In genomic region chr12:101718755-101719150, GRCm38 (mm10) we compare ENCODE assay signal across 8 mouse cellular contexts. TPM values are rescaled to one million over a fixed set of nuclear protein-coding genes. Genes with fewer than 3 reads are reported as not detected.
DNase-seq lines count a peak whose midpoint lies in the region; ATAC-seq and TF ChIP-seq lines count a peak whose summit lies in the region.

No protein-coding gene starts in this region.

- no peaks in the 10 kb centered on the region for H3K9me3 ChIP-seq in forebrain, embryonic 11.5 days (ENCODE audit: control insufficient read depth, low read length)
- no peaks in the 10 kb centered on the region for H3K9me3 ChIP-seq in kidney, embryonic 14.5 days (ENCODE audit: control insufficient read depth, low read length)
- no peaks in the 10 kb centered on the region for H3K9me3 ChIP-seq in lung, postnatal 0 days (ENCODE audit: low read length)

- H3K4me3 ChIP-seq in thymus, adult 2 months (ENCODE audit: control insufficient read depth, insufficient read depth, low read length), result peak overlapping the region; percentile 43
- H3K4me3 ChIP-seq in forebrain, embryonic 11.5 days (ENCODE audit: low read depth, low read length), result peak overlapping the region; percentile 60
- H3K4me3 ChIP-seq in kidney, embryonic 14.5 days (ENCODE audit: low read length), result peak overlapping the region; percentile 54
- peak overlapping the region; percentile 70 for H3K4me3 ChIP-seq in lung, postnatal 0 days (ENCODE audit: low read depth, low read length)

- WGBS in thymus, adult 2 months, result 4% methylated on average over 9 of the region's 9 CpGs
- 0% methylated on average over 9 of the region's 9 CpGs for WGBS in forebrain, embryonic 11.5 days
- 2% methylated on average over 9 of the region's 9 CpGs for WGBS in kidney, embryonic 14.5 days
- 6% methylated on average over 9 of the region's 9 CpGs for WGBS in lung, postnatal 0 days

- peak; percentile 89 for ATAC-seq in forebrain, embryonic 11.5 days (replicated peaks; ENCODE audit: low FRiP score)
- ATAC-seq in kidney, embryonic 14.5 days (ENCODE audit: low FRiP score, low TSS enrichment), result peak; percentile 86
- ATAC-seq in lung, postnatal 0 days, result peak; percentile 46

- DNase-seq in thymus, adult 2 months, result no peak
- DNase-seq in thymus, postnatal 10 days (ENCODE audit: low spot score in 2 of 2), result no peak
- DNase-seq in forebrain, embryonic 11.5 days (ENCODE audit: low spot score), result peak; percentile 70
- peak; percentile 44 for DNase-seq in lung, postnatal 0 days (ENCODE audit: low spot score)
- peak; percentile 61 for DNase-seq in retina, postnatal 1 day
- no peak for DNase-seq in cerebellum, adult 9-11 months
- no peak for DNase-seq in cerebellum, adult 9-10 months

- no peaks in the 10 kb centered on the region for H3K36me3 ChIP-seq in thymus, adult 2 months (ENCODE audit: control insufficient read depth, insufficient read depth, low read length)
- H3K36me3 ChIP-seq in forebrain, embryonic 11.5 days (ENCODE audit: control insufficient read depth, insufficient read depth, low read length), result no peaks in the 10 kb centered on the region
- H3K36me3 ChIP-seq in kidney, embryonic 14.5 days (ENCODE audit: control insufficient read depth, insufficient read depth, low read length), result no peaks in the 10 kb centered on the region
- no peaks in the 10 kb centered on the region for H3K36me3 ChIP-seq in lung, postnatal 0 days (ENCODE audit: insufficient read depth, low read length)

- peak overlapping the region; percentile 99 for H3K4me2 ChIP-seq in forebrain, embryonic 11.5 days (ENCODE audit: low read depth, low read length, severe bottlenecking)
- H3K4me2 ChIP-seq in kidney, embryonic 14.5 days (replicated peaks; ENCODE audit: low read depth, low read length), result peak overlapping the region; percentile 99
- H3K4me2 ChIP-seq in lung, postnatal 0 days (replicated peaks; ENCODE audit: low read depth, low read length), result peak overlapping the region; percentile 91

- H3K27ac ChIP-seq in thymus, adult 2 months (ENCODE audit: control insufficient read depth, insufficient read depth, low read length), result no peak overlapping the region
- no peak overlapping the region for H3K27ac ChIP-seq in forebrain, embryonic 11.5 days (ENCODE audit: low read depth, low read length)
- H3K27ac ChIP-seq in kidney, embryonic 14.5 days (ENCODE audit: low read depth, low read length), result no peak overlapping the region
- H3K27ac ChIP-seq in lung, postnatal 0 days (ENCODE audit: low read length), result peak overlapping the region; percentile 78; the same call in 1 of the 2 replicates

- no peak for TF ChIP-seq EP300 in lung, postnatal 0 days (IDR thresholded peaks at IDR 0.05)

- TF ChIP-seq POLR2A in thymus, adult 2 months (IDR thresholded peaks at IDR 0.05; ENCODE audit: control insufficient read depth, extremely low read depth, insufficient read depth, low read length, poor library complexity), result no peak

- H3K4me1 ChIP-seq in thymus, adult 2 months (replicated peaks; ENCODE audit: control insufficient read depth, insufficient read depth, low read length), result peaks cover 9% of the 10 kb centered on the region
- H3K4me1 ChIP-seq in forebrain, embryonic 11.5 days (replicated peaks; ENCODE audit: control insufficient read depth, insufficient read depth, low read length), result no peaks in the 10 kb centered on the region
- no peaks in the 10 kb centered on the region for H3K4me1 ChIP-seq in kidney, embryonic 14.5 days (ENCODE audit: control insufficient read depth, insufficient read depth, low read length)
- H3K4me1 ChIP-seq in lung, postnatal 0 days (ENCODE audit: insufficient read depth, low read depth, low read length), result no peaks in the 10 kb centered on the region

- H3K27me3 ChIP-seq in thymus, adult 2 months (ENCODE audit: control insufficient read depth, insufficient read depth, low read length), result peaks cover 3% of the 10 kb centered on the region; the same call in 1 of the 2 replicates
- peaks cover 9% of the 10 kb centered on the region for H3K27me3 ChIP-seq in forebrain, embryonic 11.5 days (ENCODE audit: control insufficient read depth, insufficient read depth, low read length)
- peaks cover 10% of the 10 kb centered on the region for H3K27me3 ChIP-seq in kidney, embryonic 14.5 days (ENCODE audit: control insufficient read depth, insufficient read depth, low read length)
- no peaks in the 10 kb centered on the region for H3K27me3 ChIP-seq in lung, postnatal 0 days (replicated peaks; ENCODE audit: insufficient read depth, low read length)

- TF ChIP-seq CTCF in thymus, adult 2 months (IDR thresholded peaks at IDR 0.05; ENCODE audit: borderline replicate concordance, control insufficient read depth, extremely low read depth, insufficient read depth, low read length, poor library complexity), result no peak
- no peak for TF ChIP-seq CTCF in lung, postnatal 0 days (IDR thresholded peaks at IDR 0.05)

- H3K9ac ChIP-seq in forebrain, embryonic 11.5 days (ENCODE audit: low read length), result peak overlapping the region; percentile 23
- 0 out of 2 replicates have a peak overlapping the region, but pooled peaks have one; percentile 56 for H3K9ac ChIP-seq in kidney, embryonic 14.5 days (ENCODE audit: low read depth, low read length)
- H3K9ac ChIP-seq in lung, postnatal 0 days (replicated peaks; ENCODE audit: low read depth), result peak overlapping the region; percentile 32; the same call in 1 of the 2 replicates

RNA-seq across cellular contexts. Expression of gene Tc2n, which starts 0.4 kb away (rescaled TPM):
- polyA plus RNA-seq in thymus, adult 2 months (2012; rRNA removed), result 0.05 TPM in 1 of 2 replicates, not detected in the other
- polyA plus RNA-seq in forebrain, embryonic 11.5 days (2014; fragmentation: Nextera tagmentation; extraction: Ambion mirVana), result 0.13 and 0.15 TPM in 2 replicates
- 0.43 and 0.62 TPM in 2 replicates for polyA plus RNA-seq in kidney, embryonic 14.5 days (2014; fragmentation: Nextera tagmentation; extraction: Ambion mirVana)
- polyA plus RNA-seq in lung, postnatal 0 days (2015; fragmentation: Nextera tagmentation; extraction: Ambion mirVana), result 19.6 and 19.9 TPM in 2 replicates

Comparison
In these comparisons a context has a peak if more than half of its experiments do, and no peak if none do; other contexts are left out.
1. DNase-seq: peak in forebrain, embryonic 11.5 days (single experiment), lung, postnatal 0 days (single experiment) and retina, postnatal 1 day (single experiment); none in thymus, adult 2 months (single experiment), thymus, postnatal 10 days (0 of 2), cerebellum, adult 9-11 months (single experiment) and cerebellum, adult 9-10 months (single experiment).
2. RNA of gene Tc2n, which starts 0.4 kb away (polyA plus RNA-seq): 19.6 to 19.9 TPM in lung, postnatal 0 days; 0.43 to 0.62 TPM in kidney, embryonic 14.5 days, 0.13 to 0.15 TPM in forebrain, embryonic 11.5 days and 0.05 TPM in thymus, adult 2 months; every median in the first group is over 10 times any median in the second.
3. Peak in every context shown above with its lines, with median percentiles within 50 percentile points of each other: H3K4me3 ChIP-seq, ATAC-seq, H3K4me2 ChIP-seq and H3K9ac ChIP-seq.